ENCODE assay signal across 18 mouse cellular contexts in the genomic region with DNA sequence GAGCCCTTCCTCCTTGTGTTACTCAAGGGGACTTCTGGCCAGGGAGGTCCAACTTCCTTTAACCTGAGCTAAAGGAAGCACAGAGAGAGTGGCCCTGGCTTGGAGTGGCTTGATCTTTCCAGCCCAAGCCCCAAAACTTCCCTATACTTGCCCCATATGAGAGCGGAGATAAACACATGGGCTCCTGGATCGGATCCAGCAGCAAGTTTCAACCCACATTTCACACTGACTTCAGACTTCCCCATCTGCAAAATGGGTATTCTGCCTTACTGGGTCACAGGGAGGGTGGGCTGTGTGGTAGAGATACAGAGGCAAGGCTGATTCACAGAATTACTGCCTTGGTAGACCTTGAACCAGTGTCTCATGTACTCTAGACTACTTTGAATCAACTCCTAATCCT. TPM values are rescaled to one million over a fixed set of nuclear protein-coding genes. Genes with fewer than 3 reads are reported as not detected.
DNase-seq lines count a peak whose midpoint lies in the region; ATAC-seq and TF ChIP-seq lines count a peak whose summit lies in the region.
"Had no signal": no experiment of that assay in that cellular context is flagged by ENCODE, and none has a peak within 500 bp of the region (broad histone marks: within the 10 kb centered on the region; RNA-seq: fewer than 3 reads in every experiment).

No protein-coding gene starts in this region.

- 92% methylated on average over 2 of the region's 2 CpGs for WGBS in embryonic facial prominence, embryonic 14.5 days
- 90% methylated on average over 2 of the region's 2 CpGs for WGBS in embryonic facial prominence, embryonic 10.5 days
- 44% methylated on average over 2 of the region's 2 CpGs for WGBS in liver, embryonic 13.5 days (ENCODE audit: insufficient replicate concordance)
- 85% methylated on average over 2 of the region's 2 CpGs for WGBS in small intestine, adult 2 months
- WGBS in neural tube, embryonic 15.5 days, result 98% methylated on average over 2 of the region's 2 CpGs

- peaks cover 23% of the 10 kb centered on the region for H3K27me3 ChIP-seq in embryonic facial prominence, embryonic 14.5 days (replicated peaks; ENCODE audit: control insufficient read depth, insufficient read depth, low read length)
- peaks cover 52% of the 10 kb centered on the region for H3K27me3 ChIP-seq in embryonic facial prominence, embryonic 10.5 days (replicated peaks; ENCODE audit: low read depth, poor library complexity, severe bottlenecking)
- H3K27me3 ChIP-seq in testis, adult 2 months (ENCODE audit: control insufficient read depth, insufficient read depth, low read length), result no peaks in the 10 kb centered on the region
- peaks cover 29% of the 10 kb centered on the region for H3K27me3 ChIP-seq in liver, embryonic 13.5 days
- no peaks in the 10 kb centered on the region for H3K27me3 ChIP-seq in small intestine, adult 2 months (ENCODE audit: control insufficient read depth, insufficient read depth, low read length)
- peaks cover 28% of the 10 kb centered on the region for H3K27me3 ChIP-seq in neural tube, embryonic 15.5 days (replicated peaks)

- peaks cover 6% of the 10 kb centered on the region; the same call in 1 of the 2 replicates for H3K4me1 ChIP-seq in embryonic facial prominence, embryonic 14.5 days (ENCODE audit: control insufficient read depth, insufficient read depth, low read length)
- H3K4me1 ChIP-seq in embryonic facial prominence, embryonic 10.5 days, result peaks cover 30% of the 10 kb centered on the region
- H3K4me1 ChIP-seq in testis, adult 2 months (ENCODE audit: control insufficient read depth, insufficient read depth, low read length), result peaks cover 15% of the 10 kb centered on the region
- H3K4me1 ChIP-seq in liver, embryonic 13.5 days (replicated peaks), result peaks cover 51% of the 10 kb centered on the region
- H3K4me1 ChIP-seq in small intestine, adult 2 months (ENCODE audit: control insufficient read depth, insufficient read depth, insufficient read length, low read length), result peaks cover 12% of the 10 kb centered on the region
- peaks cover 12% of the 10 kb centered on the region for H3K4me1 ChIP-seq in neural tube, embryonic 15.5 days

- no peaks in the 10 kb centered on the region for H3K9me3 ChIP-seq in embryonic facial prominence, embryonic 14.5 days (ENCODE audit: control insufficient read depth, low read length)
- H3K9me3 ChIP-seq in embryonic facial prominence, embryonic 10.5 days, result no peaks in the 10 kb centered on the region
- no peaks in the 10 kb centered on the region for H3K9me3 ChIP-seq in liver, embryonic 13.5 days (replicated peaks)
- no peaks in the 10 kb centered on the region for H3K9me3 ChIP-seq in neural tube, embryonic 15.5 days (replicated peaks)
- H3K9me3 ChIP-seq: embryonic facial prominence, embryonic 13.5 days; heart, embryonic 10.5 days; limb, embryonic 12.5 days had no signal

- H3K9ac ChIP-seq in embryonic facial prominence, embryonic 14.5 days (ENCODE audit: low read depth, low read length), result no peak overlapping the region
- H3K9ac ChIP-seq in liver, embryonic 13.5 days, result no peak overlapping the region
- H3K9ac ChIP-seq in neural tube, embryonic 15.5 days (replicated peaks), result no peak overlapping the region
- H3K9ac ChIP-seq: embryonic facial prominence, embryonic 13.5 days; hindbrain, embryonic 14.5 days; limb, embryonic 12.5 days had no signal

- H3K4me3 ChIP-seq in embryonic facial prominence, embryonic 14.5 days (ENCODE audit: low read depth, low read length), result no peak overlapping the region
- no peak overlapping the region for H3K4me3 ChIP-seq in embryonic facial prominence, embryonic 10.5 days
- no peak overlapping the region for H3K4me3 ChIP-seq in testis, adult 2 months (ENCODE audit: control insufficient read depth, low read depth, low read length)
- H3K4me3 ChIP-seq in liver, embryonic 13.5 days (replicated peaks), result no peak overlapping the region
- H3K4me3 ChIP-seq in small intestine, adult 2 months (ENCODE audit: low read depth, low read length), result no peak overlapping the region
- H3K4me3 ChIP-seq in neural tube, embryonic 15.5 days (replicated peaks), result no peak overlapping the region
- H3K4me3 ChIP-seq: embryonic facial prominence, embryonic 13.5 days; heart, embryonic 10.5 days; limb, embryonic 12.5 days had no signal

- no peaks in the 10 kb centered on the region for H3K36me3 ChIP-seq in embryonic facial prominence, embryonic 14.5 days (ENCODE audit: control insufficient read depth, insufficient read depth, low read length)
- H3K36me3 ChIP-seq in embryonic facial prominence, embryonic 10.5 days (replicated peaks), result no peaks in the 10 kb centered on the region
- H3K36me3 ChIP-seq in testis, adult 2 months (ENCODE audit: control insufficient read depth, insufficient read depth, low read length), result no peaks in the 10 kb centered on the region
- no peaks in the 10 kb centered on the region for H3K36me3 ChIP-seq in liver, embryonic 13.5 days
- no peaks in the 10 kb centered on the region for H3K36me3 ChIP-seq in small intestine, adult 2 months (ENCODE audit: control insufficient read depth, insufficient read depth, low read length)
- H3K36me3 ChIP-seq in neural tube, embryonic 15.5 days, result no peaks in the 10 kb centered on the region
- H3K36me3 ChIP-seq: embryonic facial prominence, embryonic 13.5 days; heart, embryonic 10.5 days; limb, embryonic 12.5 days had no signal

- no peak for ATAC-seq in embryonic facial prominence, embryonic 14.5 days (ENCODE audit: low read depth)
- no peak for ATAC-seq in liver, embryonic 13.5 days (ENCODE audit: low read depth)
- ATAC-seq in neural tube, embryonic 15.5 days (ENCODE audit: low FRiP score), result no peak
- ATAC-seq: forebrain, embryonic 16.5 days; midbrain, embryonic 16.5 days had no signal

- H3K4me2 ChIP-seq in embryonic facial prominence, embryonic 14.5 days (ENCODE audit: low read depth, low read length), result no peak overlapping the region
- H3K4me2 ChIP-seq in liver, embryonic 13.5 days, result no peak overlapping the region
- H3K4me2 ChIP-seq in neural tube, embryonic 15.5 days, result no peak overlapping the region
- H3K4me2 ChIP-seq: embryonic facial prominence, embryonic 13.5 days; hindbrain, embryonic 14.5 days; limb, embryonic 12.5 days had no signal

- TF ChIP-seq CTCF in testis, adult 2 months (IDR thresholded peaks at IDR 0.05; ENCODE audit: control insufficient read depth, insufficient read depth, insufficient replicate concordance, low read depth, low read length), result no peak
- no peak for TF ChIP-seq CTCF in small intestine, adult 2 months (IDR thresholded peaks at IDR 0.05; ENCODE audit: extremely low read depth, insufficient read length, insufficient replicate concordance, low read depth, low read length)

- H3K27ac ChIP-seq in embryonic facial prominence, embryonic 14.5 days (replicated peaks; ENCODE audit: low read depth, low read length), result 0 out of 2 replicates have a peak overlapping the region, but pooled peaks have one; percentile 21
- H3K27ac ChIP-seq in embryonic facial prominence, embryonic 10.5 days (replicated peaks), result no peak overlapping the region
- 0 out of 2 replicates have a peak overlapping the region, but pooled peaks have one; percentile 88 for H3K27ac ChIP-seq in testis, adult 2 months (ENCODE audit: control insufficient read depth, insufficient read depth, low read depth, low read length)
- H3K27ac ChIP-seq in liver, embryonic 13.5 days, result peak overlapping the region; percentile 82
- peak overlapping the region; percentile 58 for H3K27ac ChIP-seq in small intestine, adult 2 months (ENCODE audit: insufficient read depth, low read depth, low read length)
- H3K27ac ChIP-seq in neural tube, embryonic 15.5 days (replicated peaks), result no peak overlapping the region
- H3K27ac ChIP-seq: embryonic facial prominence, embryonic 13.5 days; heart, embryonic 10.5 days; hindbrain, embryonic 14.5 days; limb, embryonic 12.5 days had no signal

- no peak for DNase-seq in embryonic facial prominence, embryonic 14.5 days (ENCODE audit: low spot score)
- DNase-seq in embryonic facial prominence, embryonic 10.5 days (ENCODE audit: low spot score), result no peak
- no peak for DNase-seq in testis, postnatal 10 days (ENCODE audit: low spot score)
- DNase-seq in liver, embryonic 13.5 days, result no peak
- no peak for DNase-seq in layer of hippocampus, adult 11-12 months (ENCODE audit: low spot score)
- DNase-seq: cerebellum, adult 11 months; cerebellum, postnatal 10 days; lung, adult 2 months; right cerebral cortex, postnatal 14 days had no signal

- TF ChIP-seq POLR2A in testis, adult 2 months (IDR thresholded peaks at IDR 0.05; ENCODE audit: control insufficient read depth, low read depth, low read length), result no peak
- no peak for TF ChIP-seq POLR2A in small intestine, adult 2 months (IDR thresholded peaks at IDR 0.05; ENCODE audit: low read depth, low read length)

RNA-seq across cellular contexts. Expression of gene Susd3, which starts 5.0 kb away (rescaled TPM):
- 1.9 and 2.2 TPM in 2 replicates for polyA plus RNA-seq in embryonic facial prominence, embryonic 14.5 days (2014; fragmentation: Nextera tagmentation; extraction: Ambion mirVana)
- 1.2 and 1.7 TPM in 2 replicates for polyA plus RNA-seq in embryonic facial prominence, embryonic 10.5 days (2016; fragmentation: Nextera tagmentation; extraction: Ambion mirVana)
- 37.7 and 51.3 TPM in 2 replicates for polyA plus RNA-seq in testis, adult 2 months (2012; rRNA removed)
- polyA plus RNA-seq in liver, embryonic 13.5 days (2015; fragmentation: Nextera tagmentation; extraction: Ambion mirVana), result 1.6 and 1.7 TPM in 2 replicates
- 3.2 and 5.1 TPM in 2 replicates for polyA plus RNA-seq in small intestine, adult 2 months (2012; rRNA removed)
- polyA plus RNA-seq in neural tube, embryonic 15.5 days (2015; fragmentation: Nextera tagmentation; extraction: Ambion mirVana), result 0.95 and 2.1 TPM in 2 replicates

RNA-seq across cellular contexts. Expression of gene Card19, which starts 27.7 kb away (rescaled TPM):
- polyA plus RNA-seq in embryonic facial prominence, embryonic 14.5 days (2014; fragmentation: Nextera tagmentation; extraction: Ambion mirVana), result 65.1 and 68.7 TPM in 2 replicates
- 31.6 and 35.0 TPM in 2 replicates for polyA plus RNA-seq in embryonic facial prominence, embryonic 10.5 days (2016; fragmentation: Nextera tagmentation; extraction: Ambion mirVana)
- polyA plus RNA-seq in testis, adult 2 months (2012; rRNA removed), result 22.0 and 28.9 TPM in 2 replicates
- polyA plus RNA-seq in liver, embryonic 13.5 days (2015; fragmentation: Nextera tagmentation; extraction: Ambion mirVana), result 11.9 and 13.2 TPM in 2 replicates
- polyA plus RNA-seq in small intestine, adult 2 months (2012; rRNA removed), result 107 and 237 TPM in 2 replicates
- polyA plus RNA-seq in neural tube, embryonic 15.5 days (2015; fragmentation: Nextera tagmentation; extraction: Ambion mirVana), result 44.6 and 45.5 TPM in 2 replicates

RNA-seq across cellular contexts. Expression of gene Ninj1, which starts 56.2 kb away (rescaled TPM):
- 62.4 and 65.0 TPM in 2 replicates for polyA plus RNA-seq in embryonic facial prominence, embryonic 14.5 days (2014; fragmentation: Nextera tagmentation; extraction: Ambion mirVana)
- 26.6 and 28.0 TPM in 2 replicates for polyA plus RNA-seq in embryonic facial prominence, embryonic 10.5 days (2016; fragmentation: Nextera tagmentation; extraction: Ambion mirVana)
- polyA plus RNA-seq in testis, adult 2 months (2012; rRNA removed), result 30.9 and 41.5 TPM in 2 replicates
- polyA plus RNA-seq in liver, embryonic 13.5 days (2015; fragmentation: Nextera tagmentation; extraction: Ambion mirVana), result 39.7 and 40.0 TPM in 2 replicates
- polyA plus RNA-seq in small intestine, adult 2 months (2012; rRNA removed), result 53.6 and 84.7 TPM in 2 replicates
- 37.4 and 38.9 TPM in 2 replicates for polyA plus RNA-seq in neural tube, embryonic 15.5 days (2015; fragmentation: Nextera tagmentation; extraction: Ambion mirVana)

Comparison
In these comparisons a context has a peak if more than half of its experiments do, and no peak if none do; other contexts are left out.
1. H3K27ac ChIP-seq: peak in embryonic facial prominence, embryonic 14.5 days (single experiment), testis, adult 2 months (single experiment), liver, embryonic 13.5 days (single experiment) and small intestine, adult 2 months (single experiment); none in embryonic facial prominence, embryonic 10.5 days (single experiment) and neural tube, embryonic 15.5 days (single experiment).